Mouse (Mus musculus) 3T3-L1 (cell line): ENCODE data around the gene Oxsr1.
"Not testable (repeated sequence)": the region's sequence is repeated elsewhere in the genome, so short reads cannot be mapped to it uniquely, and the experiment has no call there.

Experiments
- DNase-seq: peaks from one replicate; pipeline ENCODE4 v3.0.0-alpha.2; 2015; ENCODE audit warnings: low read depth, low spot score

Oxsr1 gene

GRCm38 (mm10) chr9:119219667-119220066 lies 102.6 kb downstream of the Oxsr1 start:
- DNase-seq = no peak

GRCm38 (mm10) chr9:119215341-119215740 lies 106.9 kb downstream of the Oxsr1 start:
- DNase-seq = not testable (repeated sequence)

GRCm38 (mm10) chr9:119214601-119215000 lies 107.6 kb downstream of the Oxsr1 start:
- DNase-seq = peak; percentile 26

GRCm38 (mm10) chr9:119212996-119213395 lies 109.2 kb downstream of the Oxsr1 start:
- DNase-seq = no peak

- DNase-seq = no peak
Observed at GRCm38 (mm10) chr9:119208998-119209397, 113.2 kb downstream of the Oxsr1 start, which contains the start of gene Slc22a13. TSS of gene Slc22a13 (minus strand) at chr9:119209098.

- DNase-seq = no peak
Observed at GRCm38 (mm10) chr9:119207113-119207512, 115.1 kb downstream of the Oxsr1 start.

GRCm38 (mm10) chr9:119206666-119207065 lies 115.6 kb downstream of the Oxsr1 start:
- DNase-seq = no peak

- no peak for DNase-seq
Observed at GRCm38 (mm10) chr9:119205756-119206155, 116.5 kb downstream of the Oxsr1 start.

- DNase-seq = no peak
Observed at GRCm38 (mm10) chr9:119203617-119204016, 118.6 kb downstream of the Oxsr1 start.

- DNase-seq = no peak
Observed at GRCm38 (mm10) chr9:119201653-119202052, 120.6 kb downstream of the Oxsr1 start.

GRCm38 (mm10) chr9:119199151-119199861 lies 122.9 kb downstream of the Oxsr1 start:
- DNase-seq = no peak

GRCm38 (mm10) chr9:119192202-119192990 lies 129.8 kb downstream of the Oxsr1 start:
- no peak for DNase-seq
